Mouse (Mus musculus): ENCODE measurements around the gene Tollip. TPM values are rescaled to one million over a fixed set of nuclear protein-coding genes. Genes with fewer than 3 reads are reported as not detected.

The Tollip gene
- polyA plus RNA-seq, 1 experiment = 232 TPM

- TF ChIP-seq CTCF (IDR thresholded peaks at IDR 0.05; ENCODE audit: control insufficient read depth, insufficient read depth, insufficient replicate concordance, low read depth, low read length) = no peak
- TF ChIP-seq POLR2A (IDR thresholded peaks at IDR 0.05; ENCODE audit: control insufficient read depth, low read depth, low read length) = no peak
- Histone ChIP-seq H3K4me1 (ENCODE audit: control insufficient read depth, insufficient read depth, low read length) (no peaks in the 10 kb centered on the region), H3K27me3 (ENCODE audit: control insufficient read depth, insufficient read depth, low read length) (no peaks in the 10 kb centered on the region), H3K4me3 (ENCODE audit: control insufficient read depth, low read depth, low read length) (no peak overlapping the region), H3K36me3 (ENCODE audit: control insufficient read depth, insufficient read depth, low read length) (no peaks in the 10 kb centered on the region), H3K27ac (ENCODE audit: control insufficient read depth, insufficient read depth, low read depth, low read length) (no peak overlapping the region)
Measured at GRCm38 (mm10) chr7:141836423-141836822, 81.9 kb downstream of the Tollip start.

DNA sequence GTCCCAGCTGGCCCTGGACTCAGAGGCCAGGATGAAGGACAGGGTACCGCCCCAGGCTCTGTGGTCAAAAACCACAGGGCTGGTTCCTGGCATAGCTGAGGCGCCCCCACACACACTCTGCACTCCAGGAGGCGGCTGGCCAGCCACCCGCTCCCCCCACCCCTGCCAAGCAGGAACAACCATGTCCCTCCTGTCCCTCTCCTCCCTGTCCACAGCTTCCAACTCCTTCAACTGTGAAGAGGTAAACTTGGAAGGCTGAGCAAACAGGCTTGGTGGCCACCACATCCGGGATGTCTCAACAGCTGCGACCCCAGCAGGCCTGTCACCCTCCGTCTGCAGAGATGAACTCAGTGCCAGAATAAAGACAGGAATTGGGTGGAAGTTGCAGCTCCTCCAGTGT is 82.4 kb downstream of the Tollip start:
- H3K27ac ChIP-seq (ENCODE audit: control insufficient read depth, insufficient read depth, low read depth, low read length) = no peak overlapping the region
- no peaks in the 10 kb centered on the region for H3K4me1 ChIP-seq (ENCODE audit: control insufficient read depth, insufficient read depth, low read length)
- H3K36me3 ChIP-seq (ENCODE audit: control insufficient read depth, insufficient read depth, low read length) = no peaks in the 10 kb centered on the region
- H3K4me3 ChIP-seq (ENCODE audit: control insufficient read depth, low read depth, low read length) = no peak overlapping the region
- no peaks in the 10 kb centered on the region for H3K27me3 ChIP-seq (ENCODE audit: control insufficient read depth, insufficient read depth, low read length)
- TF ChIP-seq POLR2A (IDR thresholded peaks at IDR 0.05; ENCODE audit: control insufficient read depth, low read depth, low read length) (no peak), CTCF (IDR thresholded peaks at IDR 0.05; ENCODE audit: control insufficient read depth, insufficient read depth, insufficient replicate concordance, low read depth, low read length) (no peak)

Other genes with a start within 250 kb of the Tollip start
- gene Muc2, start 228.2 kb downstream of the Tollip start, polyA plus RNA-seq (2012; rRNA removed) = 1.3 and 1.8 TPM in 2 replicates
- gene Muc5ac, start 129.5 kb downstream of the Tollip start, polyA plus RNA-seq (2012; rRNA removed) = 0.27 and 0.34 TPM in 2 replicates
- 0.06 and 0.07 TPM in 2 replicates for gene Muc5b, start 79.4 kb downstream of the Tollip start, polyA plus RNA-seq (2012; rRNA removed)
- 99.9 and 110 TPM in 2 replicates for gene Brsk2, start 31.2 kb upstream of the Tollip start, polyA plus RNA-seq (2012; rRNA removed)
- gene Mob2, start 142.6 kb upstream of the Tollip start, polyA plus RNA-seq (2012; rRNA removed) = 19.4 and 21.3 TPM in 2 replicates
- gene Dusp8, start 177.3 kb upstream of the Tollip start, polyA plus RNA-seq (2012; rRNA removed) = 0.48 and 0.94 TPM in 2 replicates
- not detected in 2 replicates for gene Gm45618, start 202.2 kb upstream of the Tollip start, polyA plus RNA-seq (2012; rRNA removed)
- gene Gm39115, start 217.5 kb upstream of the Tollip start, polyA plus RNA-seq (2012; rRNA removed) = not detected in 2 replicates
- gene Gm45337, start 226.1 kb upstream of the Tollip start, polyA plus RNA-seq (2012; rRNA removed) = not detected in 2 replicates
- not detected in 2 replicates for gene Gm29735, start 238.6 kb upstream of the Tollip start, polyA plus RNA-seq (2012; rRNA removed)
- gene Gm4553, start 247.2 kb upstream of the Tollip start, polyA plus RNA-seq (2012; rRNA removed) = not detected in 2 replicates